In genomic region chr5:75450564-75450963, GRCm38 (mm10) we compare ENCODE assay signal across 13 mouse cellular contexts.
DNase-seq lines count a peak whose midpoint lies in the region; ATAC-seq and TF ChIP-seq lines count a peak whose summit lies in the region.
"Had no signal": no experiment of that assay in that cellular context is flagged by ENCODE, and none has a peak within 500 bp of the region (broad histone marks: within the 10 kb centered on the region; RNA-seq: fewer than 3 reads in every experiment).

No protein-coding gene starts in this region.

- DNase-seq in cerebellum, postnatal 10 days = peak; percentile 16 to 29
- no peak for DNase-seq in cerebellum, adult 11 months
- DNase-seq in heart, postnatal 4 days = no peak
- peak; percentile 42 for DNase-seq in midbrain, postnatal 0 days (ENCODE audit: low spot score)
- no peak for DNase-seq in frontal cortex, adult 2 months (ENCODE audit: extremely low spot score in 1 of 2, low spot score in 1 of 2)
- DNase-seq: cerebellum, adult 11-12 months; gastrocnemius, postnatal 10 days had no signal

- no peak for ATAC-seq in heart, embryonic 15.5 days (replicated peaks; ENCODE audit: insufficient number of reproducible peaks, insufficient read depth, low FRiP score, low read depth)
- no peak for ATAC-seq in midbrain, postnatal 0 days (ENCODE audit: low FRiP score)
- no peak for ATAC-seq in midbrain, embryonic 15.5 days (replicated peaks)
- ATAC-seq in CD4-positive, CD25-positive, alpha-beta regulatory T cell, adult 4 months = no peak

- no peak overlapping the region for H3K9ac ChIP-seq in heart, embryonic 15.5 days
- no peak overlapping the region for H3K9ac ChIP-seq in midbrain, postnatal 0 days (replicated peaks; ENCODE audit: low read length, poor library complexity, severe bottlenecking)
- no peak overlapping the region for H3K9ac ChIP-seq in midbrain, embryonic 15.5 days
- H3K9ac ChIP-seq: lung, embryonic 15.5 days had no signal

- no peaks in the 10 kb centered on the region for H3K36me3 ChIP-seq in heart, embryonic 15.5 days
- H3K36me3 ChIP-seq in midbrain, postnatal 0 days (ENCODE audit: insufficient read depth, low read length) = no peaks in the 10 kb centered on the region
- H3K36me3 ChIP-seq in midbrain, embryonic 15.5 days (replicated peaks) = no peaks in the 10 kb centered on the region
- H3K36me3 ChIP-seq: forebrain, embryonic 10.5 days; lung, embryonic 15.5 days had no signal

- 50% methylated on average over 9 of the region's 9 CpGs for WGBS in heart, embryonic 15.5 days
- WGBS in midbrain, postnatal 0 days = 62% methylated on average over 9 of the region's 9 CpGs
- 57% methylated on average over 9 of the region's 9 CpGs for WGBS in midbrain, embryonic 15.5 days

- no peaks in the 10 kb centered on the region for H3K9me3 ChIP-seq in heart, embryonic 15.5 days (replicated peaks)
- no peaks in the 10 kb centered on the region for H3K9me3 ChIP-seq in midbrain, postnatal 0 days (ENCODE audit: low read length)
- H3K9me3 ChIP-seq in midbrain, embryonic 15.5 days = no peaks in the 10 kb centered on the region
- H3K9me3 ChIP-seq: forebrain, embryonic 10.5 days; lung, embryonic 15.5 days had no signal

- H3K4me3 ChIP-seq in heart, embryonic 15.5 days = no peak overlapping the region
- H3K4me3 ChIP-seq in midbrain, postnatal 0 days (ENCODE audit: low read depth, low read length) = no peak overlapping the region
- no peak overlapping the region for H3K4me3 ChIP-seq in midbrain, embryonic 15.5 days
- H3K4me3 ChIP-seq: forebrain, embryonic 10.5 days; lung, embryonic 15.5 days had no signal

- TF ChIP-seq CTCF in midbrain, postnatal 0 days (IDR thresholded peaks at IDR 0.05) = no peak

- H3K27ac ChIP-seq in heart, embryonic 15.5 days = no peak overlapping the region
- H3K27ac ChIP-seq in midbrain, postnatal 0 days (ENCODE audit: low read depth, low read length) = no peak overlapping the region
- no peak overlapping the region for H3K27ac ChIP-seq in midbrain, embryonic 15.5 days
- H3K27ac ChIP-seq: forebrain, embryonic 10.5 days; kidney, postnatal 0 days; lung, embryonic 15.5 days had no signal

- H3K4me2 ChIP-seq in heart, embryonic 15.5 days = 0 out of 2 replicates have a peak overlapping the region, but pooled peaks have one; percentile 21
- no peak overlapping the region for H3K4me2 ChIP-seq in midbrain, postnatal 0 days (ENCODE audit: low read depth, low read length, poor library complexity, severe bottlenecking)
- H3K4me2 ChIP-seq in midbrain, embryonic 15.5 days = no peak overlapping the region
- H3K4me2 ChIP-seq: lung, embryonic 15.5 days had no signal

- H3K4me1 ChIP-seq in heart, embryonic 15.5 days (replicated peaks) = 0 out of 2 replicates have a peak, but pooled peaks cover 3% of the 10 kb centered on the region
- no peaks in the 10 kb centered on the region for H3K4me1 ChIP-seq in midbrain, postnatal 0 days (ENCODE audit: insufficient read depth, low read length)
- H3K4me1 ChIP-seq in midbrain, embryonic 15.5 days = peaks cover 11% of the 10 kb centered on the region; the same call in 1 of the 2 replicates

- H3K27me3 ChIP-seq in heart, embryonic 15.5 days = 0 out of 2 replicates have a peak, but pooled peaks cover 5% of the 10 kb centered on the region
- no peaks in the 10 kb centered on the region for H3K27me3 ChIP-seq in midbrain, postnatal 0 days (ENCODE audit: insufficient read depth, low read length)
- H3K27me3 ChIP-seq in midbrain, embryonic 15.5 days (replicated peaks) = no peaks in the 10 kb centered on the region

Comparison
In these comparisons a context has a peak if more than half of its experiments do, and no peak if none do; other contexts are left out.
1. DNase-seq: peak in cerebellum, postnatal 10 days (2 of 2) and midbrain, postnatal 0 days (single experiment); none in cerebellum, adult 11 months (single experiment), heart, postnatal 4 days (single experiment) and frontal cortex, adult 2 months (0 of 2).